Mouse (Mus musculus): ENCODE measurements around the gene Pip5k1b.

DNA sequence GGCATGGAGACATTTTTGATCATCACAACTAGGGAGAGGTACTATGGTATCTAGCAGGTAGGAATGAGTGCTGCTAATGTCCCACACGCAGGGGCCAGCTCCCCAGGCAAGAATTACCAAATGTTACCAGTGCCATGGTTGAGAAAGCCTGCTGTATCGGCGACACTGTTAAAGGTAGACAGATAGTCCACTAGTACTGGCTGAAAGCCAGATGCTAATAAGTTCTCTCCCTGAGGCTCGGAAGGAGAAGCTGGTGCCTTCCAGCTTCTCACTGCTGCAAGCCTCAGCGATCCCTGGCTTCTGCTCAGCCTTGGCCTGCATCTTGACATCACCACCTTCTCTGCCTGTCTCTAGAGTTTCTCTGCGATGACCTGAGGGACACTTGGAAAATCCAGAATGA is 46.3 kb downstream of the Pip5k1b start:
- TF ChIP-seq CTCF (IDR thresholded peaks at IDR 0.05; ENCODE audit: control insufficient read depth, insufficient read depth, low read length) (no peak), POLR2A (IDR thresholded peaks at IDR 0.05; ENCODE audit: borderline replicate concordance, control insufficient read depth, low read depth, low read length) (no peak)

All from bone marrow, adult 2 months (tissue).